Mouse (Mus musculus): ENCODE results near the gene Trp53bp1.
A peak's percentile ranks its signal among the peaks of the same experiment; 100 is the strongest.

The Trp53bp1 gene

DNA sequence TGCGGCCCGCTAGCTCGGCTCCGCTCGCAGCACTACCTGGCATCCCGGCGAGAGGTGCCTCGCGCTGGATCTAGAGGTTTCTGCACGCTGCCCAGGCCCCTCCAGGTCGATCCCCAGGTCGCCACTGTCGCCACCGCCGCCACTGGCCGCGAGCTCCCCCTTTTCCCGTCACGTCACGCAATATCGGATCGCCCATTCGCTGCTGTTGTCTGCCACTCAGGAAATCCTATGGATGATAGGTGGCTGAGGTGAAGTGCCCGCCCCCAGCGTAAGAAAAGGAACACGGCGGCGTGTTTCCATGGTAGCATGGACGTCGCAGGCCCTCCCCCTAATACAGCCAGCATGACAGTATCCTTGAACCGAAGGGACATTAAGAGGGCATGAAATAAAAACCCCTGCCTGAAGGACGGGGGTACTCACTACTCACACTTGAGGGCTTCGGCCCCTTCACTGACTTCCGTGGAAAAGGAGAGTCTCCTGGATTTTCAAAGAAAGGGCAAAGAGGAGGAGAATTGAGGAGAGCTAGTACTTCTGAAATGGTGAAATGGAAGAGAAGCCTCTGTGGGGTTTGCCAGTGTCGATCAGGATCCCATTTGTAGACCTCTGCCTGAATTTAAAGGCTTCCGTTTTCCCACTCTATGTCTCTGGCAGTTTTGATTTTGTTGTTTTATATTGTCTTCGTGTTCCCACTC, at the start of gene Trp53bp1:
Gene Trp53bp1, minus strand, starts transcription at position 172 of the 692 bp plus-strand sequence.
- peak; percentile 95 for DNase-seq (ENCODE audit: low spot score)

DNA sequence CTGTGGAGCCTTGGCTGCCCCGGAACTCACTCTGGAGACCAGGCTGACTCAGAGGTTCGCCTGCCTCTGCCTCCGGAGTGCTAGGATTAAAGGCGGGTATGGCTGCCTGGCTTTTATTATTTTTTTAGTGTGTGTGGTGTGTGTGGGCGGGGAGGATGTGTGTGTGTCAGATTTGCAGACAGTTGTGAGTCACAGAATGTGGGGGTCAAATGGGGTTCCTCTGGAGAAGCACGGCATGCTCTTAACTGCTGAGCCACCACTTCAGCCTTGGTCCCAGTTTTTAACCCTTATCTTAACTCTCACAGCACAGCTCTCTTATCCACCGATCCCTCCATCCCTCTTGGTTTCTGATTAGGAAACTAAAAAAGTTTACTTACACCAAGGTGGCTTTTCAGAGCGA, 45.1 kb upstream of the Trp53bp1 start:
- no peak for DNase-seq (ENCODE audit: low spot score)

DNA sequence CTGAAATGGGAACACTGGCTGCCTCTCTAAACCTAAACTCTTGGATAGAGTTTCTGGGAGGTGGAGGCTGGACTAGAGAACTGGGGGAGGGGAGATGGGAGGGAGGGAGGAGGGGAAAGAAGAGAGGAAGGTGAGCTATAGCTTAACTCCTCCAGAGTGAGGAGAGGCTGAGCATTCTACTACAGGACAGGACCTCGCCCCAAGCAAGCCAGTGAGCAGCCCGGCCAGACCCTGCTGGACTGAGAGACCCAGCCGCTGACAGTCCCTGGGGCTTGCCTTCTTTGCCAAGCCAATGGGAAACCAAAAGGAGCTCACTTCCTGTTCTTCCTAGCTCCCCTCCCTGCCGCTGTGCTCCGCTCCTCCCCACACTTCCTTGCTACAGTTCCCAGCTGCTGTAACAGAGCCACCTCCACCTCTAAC, 37.8 kb upstream of the Trp53bp1 start:
- DNase-seq (ENCODE audit: low spot score) = no peak

DNA sequence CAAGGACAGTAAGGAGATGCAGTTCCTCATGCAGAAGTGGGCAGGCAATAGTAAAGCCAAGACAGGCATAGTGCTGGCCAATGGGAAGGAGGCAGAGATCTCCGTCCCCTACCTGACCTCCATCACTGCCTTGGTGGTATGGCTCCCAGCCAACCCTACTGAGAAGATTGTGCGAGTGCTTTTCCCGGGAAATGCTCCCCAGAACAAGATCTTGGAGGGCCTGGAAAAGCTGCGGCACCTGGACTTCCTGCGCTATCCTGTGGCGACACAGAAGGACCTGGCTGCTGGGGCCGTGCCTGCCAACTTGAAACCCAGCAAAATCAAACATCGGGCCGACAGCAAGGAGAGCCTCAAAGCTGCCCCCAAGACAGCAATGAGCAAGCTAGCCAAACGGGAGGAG, 28.8 kb upstream of the Trp53bp1 start:
- DNase-seq (ENCODE audit: low spot score) = no peak

DNA sequence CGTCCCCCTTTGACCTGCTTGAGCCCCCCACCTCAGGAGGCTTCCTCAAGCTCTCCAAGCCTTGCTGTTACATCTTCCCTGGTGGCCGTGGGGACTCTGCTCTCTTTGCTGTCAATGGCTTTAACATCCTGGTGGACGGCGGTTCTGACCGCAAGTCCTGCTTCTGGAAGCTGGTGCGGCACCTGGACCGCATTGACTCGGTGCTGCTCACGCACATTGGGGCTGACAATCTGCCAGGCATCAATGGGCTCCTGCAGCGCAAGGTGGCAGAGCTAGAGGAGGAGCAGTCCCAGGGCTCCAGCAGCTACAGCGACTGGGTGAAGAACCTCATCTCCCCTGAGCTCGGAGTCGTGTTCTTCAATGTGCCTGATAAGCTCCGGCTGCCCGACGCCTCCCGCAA, 28.3 kb upstream of the Trp53bp1 start:
- no peak for DNase-seq (ENCODE audit: low spot score)

DNA sequence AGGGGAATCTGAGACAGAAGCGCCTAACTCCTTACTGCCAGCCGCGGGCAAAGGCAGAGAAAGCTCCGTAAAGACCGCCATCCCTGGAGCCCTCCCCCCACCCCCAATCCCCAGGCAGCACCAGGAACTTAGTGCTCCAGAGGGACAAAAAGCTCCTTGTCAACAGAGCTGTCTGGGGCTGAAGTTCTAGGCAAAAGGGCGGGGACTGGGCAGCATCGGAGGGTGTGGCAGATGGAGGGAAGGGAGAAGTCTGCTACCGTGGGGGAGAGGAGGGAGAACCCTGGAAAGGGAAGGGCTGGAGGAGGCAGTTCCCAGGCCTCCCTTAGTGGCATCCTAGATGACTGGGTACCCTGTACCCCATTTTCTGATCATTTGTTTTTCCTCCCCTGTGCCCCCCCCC, 26.9 kb upstream of the Trp53bp1 start:
- DNase-seq (ENCODE audit: low spot score) = no peak

DNA sequence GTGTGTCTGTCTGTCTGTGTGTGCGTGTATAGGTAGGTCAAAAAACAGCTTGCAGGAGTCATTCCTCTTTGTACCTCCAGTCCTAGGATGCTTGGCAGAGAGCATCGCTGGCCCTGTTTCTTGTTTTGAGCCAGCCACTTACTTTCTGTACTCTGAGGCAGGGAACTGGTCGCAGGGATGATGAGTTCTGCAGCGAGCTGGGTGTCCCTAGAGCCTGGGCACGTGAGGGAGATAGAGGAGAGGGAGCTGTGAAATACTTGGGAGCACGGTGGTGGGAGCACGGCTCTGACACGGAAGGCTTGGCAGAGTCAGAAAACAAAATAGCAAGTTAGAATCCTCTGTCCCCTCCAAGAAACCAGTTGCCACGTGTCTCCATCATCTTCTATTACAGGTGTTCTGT, 26.5 kb upstream of the Trp53bp1 start:
- no peak for DNase-seq (ENCODE audit: low spot score)

DNA sequence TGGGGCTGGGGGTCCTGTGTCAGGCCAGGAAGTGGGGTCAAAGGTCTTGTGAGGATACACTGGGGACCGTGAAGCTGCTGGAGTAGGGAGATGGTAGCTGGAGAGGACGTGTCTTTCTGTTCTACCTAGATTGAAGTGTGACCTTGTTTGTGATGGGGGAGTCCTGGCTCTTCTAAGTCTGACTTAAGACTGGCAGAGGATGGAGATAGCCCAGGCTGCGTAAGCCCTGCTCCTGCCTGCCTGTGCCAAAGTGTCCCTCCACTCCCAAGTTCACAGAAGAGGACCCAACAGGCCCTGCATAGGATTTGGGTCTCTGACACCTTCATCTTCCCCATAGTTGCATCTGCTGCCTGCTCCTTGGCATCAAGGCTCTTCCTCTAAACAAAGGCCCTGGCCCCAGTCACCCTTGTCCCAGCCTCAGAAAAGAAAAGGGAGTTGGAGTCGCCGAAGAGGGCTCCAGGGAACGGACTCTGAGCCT, 25.6 kb upstream of the Trp53bp1 start:
- no peak for DNase-seq (ENCODE audit: low spot score)

DNA sequence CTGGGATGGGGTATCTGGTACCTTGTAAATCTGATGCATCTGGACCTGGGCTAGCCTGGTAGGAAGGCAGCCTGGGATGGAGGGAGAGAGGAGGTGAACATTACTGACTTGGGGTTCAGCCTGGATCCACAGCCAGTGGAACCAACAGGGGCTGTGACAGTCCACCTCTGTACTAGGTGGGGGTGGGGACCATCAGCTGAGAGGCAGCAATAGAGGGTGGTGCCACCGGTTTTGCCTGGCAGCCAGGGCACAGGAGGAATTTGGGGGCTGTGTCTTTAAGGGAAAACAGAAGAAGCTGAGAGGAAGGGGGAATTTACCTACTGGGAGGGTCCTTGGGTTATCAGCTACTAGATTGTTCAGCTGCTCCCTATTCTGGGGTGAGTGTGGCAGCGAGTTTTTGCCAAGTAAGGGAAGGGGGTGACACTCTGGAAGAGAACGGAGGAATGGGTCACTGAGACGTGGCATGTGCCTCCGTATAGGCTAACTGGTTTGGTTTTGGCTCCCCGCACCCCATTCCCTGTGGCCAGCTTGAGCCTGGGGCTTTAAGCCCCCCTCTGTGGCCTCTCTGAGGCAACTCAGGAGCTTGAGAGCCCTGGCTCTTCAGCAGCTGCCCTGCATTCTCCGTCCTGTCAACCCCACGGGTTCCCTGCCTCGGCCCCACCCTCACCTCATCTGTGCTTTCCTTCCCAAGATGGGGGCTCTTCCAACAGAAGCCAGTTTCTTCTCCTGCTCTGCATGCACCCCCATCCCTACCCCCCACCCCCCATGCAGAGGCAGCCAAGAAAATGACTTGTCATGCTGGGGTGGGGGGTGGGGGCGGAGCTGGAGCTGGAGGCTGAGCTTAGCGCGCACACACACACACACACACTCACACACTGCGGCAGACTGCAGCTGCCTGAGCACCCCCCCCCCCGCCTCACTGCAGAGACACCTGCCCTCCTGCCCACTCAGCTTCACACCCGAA, 24.7 kb upstream of the Trp53bp1 start:
- peak; percentile 28 for DNase-seq (ENCODE audit: low spot score)

DNA sequence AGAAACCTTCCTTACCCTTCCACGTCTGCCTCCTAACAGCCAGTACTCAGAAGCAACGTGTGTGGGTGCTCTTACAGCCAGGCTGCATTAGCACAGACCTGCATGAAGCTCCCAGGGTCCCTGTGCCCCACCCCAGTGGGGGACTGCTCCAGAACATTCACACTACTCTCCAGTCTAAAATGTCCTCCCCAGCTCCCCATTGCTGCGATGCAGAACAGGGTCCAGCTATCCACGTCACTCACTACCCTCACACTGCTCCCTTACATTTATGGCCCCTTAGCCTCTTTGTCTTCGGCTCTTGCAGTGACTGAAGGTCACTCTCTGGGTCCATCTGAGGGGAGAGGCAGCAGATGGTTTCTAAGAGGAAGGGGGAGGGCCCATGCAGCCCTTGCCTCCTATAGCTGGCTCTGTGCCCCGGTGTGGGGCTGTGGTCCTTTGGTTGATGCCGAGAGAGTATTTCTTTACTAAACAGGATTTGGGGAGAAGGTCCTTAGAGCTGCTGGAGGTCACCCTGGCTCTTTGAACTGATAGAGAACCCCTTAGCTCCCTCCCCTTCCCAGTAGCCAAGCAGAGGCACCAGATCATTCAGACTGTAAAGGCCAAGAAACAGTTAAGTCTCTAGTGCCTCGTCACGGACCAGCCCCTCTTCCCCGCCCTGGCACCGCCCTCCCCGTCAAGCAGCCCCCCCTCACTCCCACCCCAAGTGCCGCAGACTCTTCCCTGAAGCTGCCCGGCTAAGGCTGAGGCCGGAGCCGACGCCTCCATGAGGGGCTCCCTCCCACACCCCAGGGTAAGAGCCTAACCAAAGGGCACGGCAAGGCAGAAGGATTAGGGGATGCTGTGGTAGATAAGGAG, 23.8 kb upstream of the Trp53bp1 start:
- DNase-seq (ENCODE audit: low spot score) = peak; percentile 63

DNA sequence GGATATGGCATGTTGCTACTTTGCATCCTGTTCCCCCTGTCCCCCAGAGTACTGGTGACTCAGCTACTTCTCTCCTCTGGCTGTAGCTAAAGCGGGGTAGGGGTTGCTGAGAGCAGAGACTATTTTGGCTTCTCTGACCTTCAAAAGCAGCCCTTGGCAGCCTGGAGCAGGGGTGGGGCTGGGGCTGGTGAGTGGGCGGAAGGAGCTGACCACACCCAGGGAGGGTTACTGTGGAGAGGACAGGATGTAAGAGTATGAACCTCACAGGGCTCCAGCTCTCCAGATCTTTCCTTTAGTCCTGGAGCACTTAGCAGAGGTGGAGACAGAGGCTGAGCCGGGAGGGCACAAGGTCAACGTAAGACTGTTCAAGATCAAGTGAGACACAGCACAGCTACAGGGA, 23.0 kb upstream of the Trp53bp1 start:
- peak; percentile 58 for DNase-seq (ENCODE audit: low spot score)

DNA sequence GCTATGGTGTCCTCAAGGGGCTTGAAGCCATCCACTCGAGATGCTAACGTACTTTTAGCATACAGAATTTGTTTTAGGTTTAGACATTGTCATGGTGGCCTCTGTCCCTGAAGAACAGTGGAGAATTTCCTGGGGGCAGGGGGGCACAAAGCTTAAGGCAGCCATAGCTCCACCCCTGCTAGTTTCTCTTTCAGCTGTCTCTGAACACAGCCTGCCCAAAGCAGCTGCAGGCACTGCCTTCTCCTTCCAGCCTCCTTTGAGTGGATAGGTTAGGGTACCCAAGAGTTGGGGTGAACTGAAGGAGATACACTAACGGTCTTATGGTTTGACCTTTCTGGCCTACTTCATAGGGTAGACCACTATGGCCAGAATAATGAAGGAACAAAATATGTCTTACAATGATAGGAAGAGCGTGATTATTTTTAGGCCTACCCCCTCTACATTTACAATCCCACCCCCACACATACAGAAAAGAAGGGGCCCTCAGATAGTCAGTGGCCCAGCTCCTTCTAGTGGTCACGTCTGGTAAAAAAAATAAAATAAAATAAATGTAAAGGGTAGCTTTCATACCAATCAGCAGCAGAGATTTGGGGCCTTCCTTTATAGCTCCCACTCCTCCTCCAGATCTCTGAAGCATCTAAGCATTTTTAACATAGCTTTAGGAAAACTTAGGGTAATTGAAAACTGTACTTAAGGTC, 21.3 kb upstream of the Trp53bp1 start:
- DNase-seq (ENCODE audit: low spot score) = no peak

DNA sequence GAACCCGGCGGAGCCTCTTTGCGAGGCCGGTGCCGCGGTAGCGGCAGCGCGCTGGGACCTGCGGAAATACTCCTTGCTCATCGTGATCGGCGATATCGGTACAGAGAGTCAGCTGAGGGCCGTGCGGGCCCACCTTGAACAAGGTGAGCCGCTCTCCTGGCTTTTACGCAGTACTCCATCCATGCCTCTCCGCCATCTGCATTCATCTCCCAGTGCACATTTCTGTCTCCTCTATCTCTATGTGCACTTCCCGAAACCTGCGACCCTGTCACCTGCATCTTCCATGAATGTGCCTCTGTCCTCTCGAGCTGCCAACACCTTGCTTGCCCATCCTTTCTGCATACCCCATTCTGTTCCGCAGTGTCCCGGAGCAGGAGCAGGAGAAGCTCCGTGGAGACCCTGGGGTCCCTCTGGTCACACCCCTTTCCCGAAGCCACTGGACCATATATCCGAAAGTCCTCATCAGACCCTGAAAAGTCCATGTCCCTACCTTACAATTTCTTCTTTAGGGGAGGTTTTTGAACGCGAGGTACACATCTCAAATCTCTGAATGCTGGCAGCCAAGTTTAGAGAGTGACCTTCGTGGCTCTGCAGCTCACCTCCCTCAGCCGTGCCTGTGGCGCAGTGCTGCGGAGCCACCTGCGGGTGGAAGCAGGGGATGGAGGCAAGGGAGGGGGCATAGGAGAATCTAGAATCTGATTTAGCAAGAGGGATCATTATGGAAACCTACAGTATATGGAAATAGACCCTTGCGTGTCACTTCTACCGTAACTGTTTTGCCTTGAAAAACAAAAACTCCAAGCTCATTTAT, 18.7 kb upstream of the Trp53bp1 start:
- peak; percentile 44 for DNase-seq (ENCODE audit: low spot score)

DNA sequence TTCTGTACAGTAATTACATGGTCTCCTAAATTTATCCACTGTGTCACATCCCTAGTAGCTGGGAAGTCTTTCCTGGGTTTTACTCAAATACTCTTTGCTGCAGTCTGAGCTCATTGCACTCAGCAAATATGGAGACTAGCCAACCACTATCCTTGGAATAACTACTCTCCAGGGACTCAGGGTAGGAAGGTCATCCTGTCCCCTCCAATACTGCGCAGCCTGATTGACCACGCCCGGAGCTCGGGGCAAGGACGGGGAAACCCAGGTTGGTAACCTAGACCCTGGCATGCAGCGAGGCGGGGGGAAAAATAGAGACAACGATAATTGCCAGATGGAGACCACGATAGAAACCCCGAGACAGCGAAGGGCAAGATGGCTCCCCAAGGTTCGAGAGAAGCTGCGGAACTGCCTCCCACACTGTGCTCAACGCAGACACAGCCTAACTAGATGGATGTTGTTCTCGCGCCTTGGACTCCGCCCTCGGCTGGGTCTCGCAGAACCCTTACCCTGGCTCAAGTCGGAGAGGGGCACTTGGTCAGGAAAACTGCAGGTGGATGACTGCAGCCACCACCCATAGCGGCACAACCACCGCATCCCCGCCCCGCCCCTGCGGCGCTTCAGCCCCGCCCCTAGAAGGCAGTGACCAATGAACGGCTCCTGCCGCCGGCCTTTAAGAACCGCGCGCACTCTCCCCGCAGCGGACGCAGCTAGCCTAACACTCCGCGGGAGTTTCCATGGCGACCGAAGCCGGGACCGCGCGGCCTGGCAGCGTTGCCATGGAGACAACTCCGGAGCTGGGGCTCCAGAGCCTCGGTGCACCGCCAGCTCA, 17.9 kb upstream of the Trp53bp1 start, which contains the start of gene Map1a:
Gene Map1a, plus strand, starts transcription at position 700 of the 829 bp plus-strand sequence.
- peak; percentile 95 for DNase-seq (ENCODE audit: low spot score)

DNA sequence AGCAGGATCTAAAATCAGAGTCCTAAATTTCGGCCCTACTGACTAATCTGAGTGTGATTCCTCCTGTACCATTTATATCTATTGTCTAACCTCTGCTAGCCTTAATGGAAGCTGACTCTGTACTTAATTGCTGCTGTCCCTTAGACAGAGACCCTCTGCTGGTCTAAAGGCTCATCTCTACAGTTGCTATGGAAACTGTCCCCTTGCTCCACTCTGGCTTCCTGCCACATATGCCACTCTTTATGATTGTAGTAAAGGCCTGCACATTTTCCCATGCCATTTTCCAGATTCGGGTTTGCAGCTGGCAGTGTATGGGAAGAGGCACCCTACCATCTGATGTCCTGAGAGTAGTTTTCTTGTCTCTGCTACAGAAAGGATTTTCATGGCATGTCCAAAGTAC, 16.6 kb upstream of the Trp53bp1 start:
- DNase-seq (ENCODE audit: low spot score) = no peak

DNA sequence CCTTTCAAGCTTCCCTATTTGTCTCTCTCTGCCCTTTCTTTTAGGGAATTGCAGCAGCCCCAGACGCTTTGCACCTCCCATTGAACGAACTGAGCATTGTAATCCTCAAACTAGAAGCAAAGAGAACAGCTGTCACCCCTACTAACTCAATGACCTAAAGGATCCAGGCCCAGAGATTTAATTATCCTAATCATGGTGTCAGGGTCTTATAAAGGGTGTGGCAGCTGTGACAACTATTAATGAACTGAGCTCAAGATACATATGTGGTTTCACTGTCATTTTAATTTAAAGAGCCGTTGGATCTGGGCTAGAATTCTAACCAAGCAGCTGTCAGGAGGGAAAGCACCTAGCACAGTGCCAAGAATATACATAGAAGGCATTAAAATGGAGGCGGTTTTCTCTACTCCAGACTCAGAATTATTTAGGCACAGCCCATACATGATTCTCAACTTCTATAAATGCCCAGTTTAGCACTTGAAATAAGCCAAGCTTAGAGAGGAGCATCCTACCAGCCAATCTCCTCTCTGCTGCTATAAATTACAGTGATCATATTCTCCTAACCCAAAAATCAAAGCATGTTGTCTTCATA, 815 bp upstream of the Trp53bp1 start:
- DNase-seq (ENCODE audit: low spot score) = peak; percentile 29

DNA sequence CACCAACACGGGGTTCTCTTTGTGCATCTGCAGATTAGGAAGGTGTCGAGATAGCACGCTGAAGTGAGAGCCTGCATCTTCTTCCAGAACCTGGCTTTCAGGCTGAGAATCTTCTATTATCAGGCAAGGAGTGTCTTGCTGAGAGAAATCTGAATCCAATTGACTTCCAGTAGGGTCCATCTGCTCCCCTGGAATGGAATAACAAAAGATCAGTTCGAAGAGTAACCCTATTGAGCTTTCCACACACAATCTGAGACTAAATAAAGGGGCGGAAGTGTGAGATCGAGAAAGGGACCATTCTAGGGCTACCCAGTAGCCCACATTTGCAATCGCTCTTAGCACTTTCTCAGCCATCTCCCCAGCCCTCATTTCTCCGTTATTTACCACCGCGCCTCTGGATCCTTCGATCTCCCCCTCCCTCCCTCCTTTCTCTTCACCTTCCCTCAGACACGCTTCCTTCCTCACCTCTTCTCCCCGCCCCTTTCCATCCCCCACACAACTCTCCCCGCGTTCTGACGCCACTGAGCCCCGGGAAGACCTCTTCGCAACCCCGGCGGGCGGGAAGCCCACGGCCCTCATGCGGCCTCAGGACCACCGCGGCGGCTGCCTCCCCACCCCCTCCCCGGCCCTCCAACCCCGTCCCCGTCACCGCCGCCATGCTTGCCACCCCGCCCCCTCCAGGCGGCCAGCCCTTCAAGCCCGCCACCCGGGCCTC, 529 bp downstream of the Trp53bp1 start:
- DNase-seq (ENCODE audit: low spot score) = no peak

DNA sequence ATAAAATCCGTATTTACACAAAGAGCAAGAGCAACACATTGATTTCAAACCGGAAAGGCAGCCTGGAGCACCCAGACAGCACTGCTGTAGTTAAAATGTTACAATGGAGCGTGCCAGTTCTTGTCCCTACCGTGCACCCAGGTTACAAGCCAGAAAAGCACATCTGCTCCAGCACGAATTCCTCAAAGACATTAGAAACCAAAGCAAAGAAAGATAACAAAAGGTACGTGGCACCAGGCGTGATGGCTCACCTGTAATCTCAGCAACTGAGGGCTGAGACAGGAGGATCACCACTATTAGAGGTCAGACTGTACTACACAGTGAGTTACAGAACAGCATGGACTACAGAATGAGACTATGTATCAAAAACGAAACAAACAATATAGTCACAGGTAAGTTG, 2.8 kb downstream of the Trp53bp1 start:
- no peak for DNase-seq (ENCODE audit: low spot score)

DNA sequence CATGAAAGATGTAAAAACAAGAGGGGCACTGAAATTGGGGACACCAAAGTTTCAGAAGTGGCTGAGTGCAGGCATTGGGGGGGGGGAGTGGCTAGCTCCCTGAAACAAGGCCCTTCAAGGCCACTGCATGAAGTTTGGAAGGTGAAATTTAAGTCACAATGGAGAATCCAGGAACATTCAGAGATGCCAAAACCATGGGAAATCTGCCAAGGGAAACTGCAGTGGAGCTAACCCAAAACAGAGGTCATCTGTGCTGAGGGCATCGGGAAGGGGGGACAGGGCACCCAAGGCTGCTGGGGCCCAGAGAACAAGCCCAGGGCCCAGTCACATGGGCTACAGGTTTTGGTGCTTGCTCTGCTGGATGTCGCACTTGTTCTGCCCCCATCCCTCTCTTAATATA, 21.4 kb downstream of the Trp53bp1 start:
- no peak for DNase-seq (ENCODE audit: low spot score)
